Mouse (Mus musculus) liver, embryonic 18 days (tissue): ENCODE data around the gene Lor. TPM values are rescaled to one million over a fixed set of nuclear protein-coding genes. Genes with fewer than 3 reads are reported as not detected.

Experiments used
- polyA plus RNA-seq: library from polyadenylated mRNA; depleted of rRNA; stranded (reverse); fragments of >200 nt; gene quantifications from 2 replicates; pipeline ENCODE4 v1.2.3, GENCODE M21; 2012; rRNA removed

Lor gene
- 0.02 TPM in 2 replicates for polyA plus RNA-seq

GRCm38 (mm10) chr3:92083042-92083441 is at the start of gene Lor:
Gene Lor, minus strand, starts transcription at chr3:92083142.

DNA sequence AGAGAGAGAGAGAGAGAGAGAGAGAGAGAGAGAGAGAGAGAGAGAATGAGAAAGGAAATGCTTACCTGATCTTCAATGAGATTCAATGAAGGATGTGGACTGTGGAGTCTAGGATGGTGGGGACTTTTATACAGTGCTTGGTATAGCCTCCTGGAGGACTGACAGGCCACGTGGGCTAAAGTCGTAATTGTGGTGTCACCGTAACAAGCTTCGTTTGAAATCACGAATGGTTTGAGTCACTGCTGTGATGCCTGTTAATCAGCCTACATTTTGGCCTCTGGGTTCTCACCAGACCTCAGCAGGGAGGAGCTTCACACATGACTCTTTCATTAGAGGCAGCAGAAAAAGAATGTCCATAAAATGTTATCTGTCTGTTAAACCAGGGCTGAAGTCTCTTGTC is 40.9 kb upstream of the Lor start, which contains the start of gene Prr9:
Gene Prr9 (minus strand): TSS at position 101 of the 400 bp plus-strand sequence.

Other genes starting within 250 kb of the Lor start
- gene Pglyrp3, start 68.6 kb downstream of the Lor start, polyA plus RNA-seq, result not detected in 2 replicates
- gene Prr9, start 40.8 kb upstream of the Lor start, polyA plus RNA-seq, result not detected in 2 replicates
- gene Lelp1, start 59.6 kb upstream of the Lor start, polyA plus RNA-seq, result not detected in 2 replicates
- 0.02 and 0.04 TPM in 2 replicates for gene Sprr2a1, start 132.7 kb upstream of the Lor start, polyA plus RNA-seq
- 0.50 and 2.6 TPM in 2 replicates for gene Sprr2a2, start 132.8 kb upstream of the Lor start, polyA plus RNA-seq
- gene Sprr2a3, start 202.3 kb upstream of the Lor start, polyA plus RNA-seq, result 0.10 TPM in 1 of 2 replicates, not detected in the other
- 0.05 TPM in 1 of 2 replicates, not detected in the other for gene Sprr2b, start 233.5 kb upstream of the Lor start, polyA plus RNA-seq